Mouse (Mus musculus): ENCODE results near the gene Slc37a1. TPM values are rescaled to one million over a fixed set of nuclear protein-coding genes. Genes with fewer than 3 reads are reported as not detected.

Gene Slc37a1
- polyA plus RNA-seq, 1 experiment: 54.3 TPM

GRCm38 (mm10) chr17:31400294-31400693 is 113.7 kb downstream of the Slc37a1 start:
- TF ChIP-seq POLR2A (IDR thresholded peaks at IDR 0.05; ENCODE audit: borderline replicate concordance, extremely low read depth, low read depth, low read length) (no peak), CTCF (IDR thresholded peaks at IDR 0.05; ENCODE audit: insufficient read depth, low read length) (no peak)
- no peaks in the 10 kb centered on the region; the same call in 1 of the 2 replicates for H3K4me1 ChIP-seq (ENCODE audit: control insufficient read depth, insufficient read depth, low read length)
- no peak for DNase-seq
- no peak overlapping the region for H3K4me3 ChIP-seq (replicated peaks; ENCODE audit: extremely low read depth, low read depth, low read length)
- WGBS: 61% methylated on average over 6 of the region's 6 CpGs

Other genes starting within 250 kb of the Slc37a1 start
- gene Abcg1, start 229.1 kb upstream of the Slc37a1 start, polyA plus RNA-seq (2012; rRNA removed): 53.2 and 57.4 TPM in 2 replicates
- gene Tff3, start 157.1 kb upstream of the Slc37a1 start, polyA plus RNA-seq (2012; rRNA removed): 20.4 TPM in 1 of 2 replicates, not detected in the other
- 4.5 and 25.4 TPM in 2 replicates for gene Tff2, start 142.5 kb upstream of the Slc37a1 start, polyA plus RNA-seq (2012; rRNA removed)
- not detected in 2 replicates for gene Tff1, start 121.5 kb upstream of the Slc37a1 start, polyA plus RNA-seq (2012; rRNA removed)
- 0.05 and 0.11 TPM in 2 replicates for gene Tmprss3, start 87.8 kb upstream of the Slc37a1 start, polyA plus RNA-seq (2012; rRNA removed)
- gene Ubash3a, start 78.9 kb upstream of the Slc37a1 start, polyA plus RNA-seq (2012; rRNA removed): 0.63 and 1.1 TPM in 2 replicates
- 6.9 and 11.7 TPM in 2 replicates for gene Rsph1, start 9.4 kb upstream of the Slc37a1 start, polyA plus RNA-seq (2012; rRNA removed)
- 83.6 and 99.1 TPM in 2 replicates for gene Pde9a, start 99.4 kb downstream of the Slc37a1 start, polyA plus RNA-seq (2012; rRNA removed)
- gene Wdr4, start 233.2 kb downstream of the Slc37a1 start, polyA plus RNA-seq (2012; rRNA removed): 20.1 and 20.6 TPM in 2 replicates
- gene Ndufv3, start 233.3 kb downstream of the Slc37a1 start, polyA plus RNA-seq (2012; rRNA removed): 79.5 and 101 TPM in 2 replicates

All from lung, adult 2 months (tissue).